Mouse (Mus musculus): Measurements from ENCODE around the gene Ifrd1. TPM values are rescaled to one million over a fixed set of nuclear protein-coding genes. Genes with fewer than 3 reads are reported as not detected.

The Ifrd1 gene
- polyA plus RNA-seq, 1 experiment from 2014 or later: 118 TPM

DNA sequence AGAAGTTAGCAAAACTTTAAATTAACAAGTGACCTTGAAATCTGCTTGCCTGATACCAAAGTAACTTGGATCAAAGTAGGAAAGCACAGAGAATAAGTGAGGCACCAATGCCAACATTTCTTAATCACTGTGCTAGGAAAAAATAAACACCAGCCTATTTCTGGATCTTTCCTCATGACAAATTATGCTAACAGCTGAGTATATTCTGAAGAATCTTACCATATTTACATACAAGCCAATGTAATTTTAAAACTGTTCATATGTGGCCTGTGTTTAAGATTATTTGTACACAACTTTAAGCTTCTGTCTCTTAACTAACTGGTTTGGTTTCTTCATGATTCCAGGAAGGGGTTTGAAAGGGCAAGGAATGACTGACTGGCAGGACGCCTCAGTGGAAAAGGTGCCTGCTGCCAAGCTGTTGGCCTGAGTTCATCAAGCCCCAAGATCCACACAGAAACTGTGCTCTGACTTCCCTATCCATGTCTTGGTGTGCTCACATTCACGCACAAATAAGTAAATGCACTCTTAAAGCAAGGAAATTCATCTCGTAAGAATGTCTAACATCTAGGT is 28.2 kb downstream of the Ifrd1 start:
- Histone ChIP-seq H3K4me1 (replicated peaks) (peaks cover 9% of the 10 kb centered on the region), H3K9ac (peak overlapping the region; percentile 64; the same call in 1 of the 2 replicates), H3K4me2 (peak overlapping the region; percentile 60), H3K27me3 (replicated peaks) (no peaks in the 10 kb centered on the region), H3K9me3 (replicated peaks) (no peaks in the 10 kb centered on the region), H3K4me3 (peak overlapping the region; percentile 30), H3K36me3 (peaks cover 21% of the 10 kb centered on the region), H3K27ac (ENCODE audit: poor library complexity, severe bottlenecking) (no peak overlapping the region)
- WGBS: 42% methylated on average over 3 of the region's 3 CpGs
- ATAC-seq (ENCODE audit: insufficient number of reproducible peaks, low FRiP score): no peak

DNA sequence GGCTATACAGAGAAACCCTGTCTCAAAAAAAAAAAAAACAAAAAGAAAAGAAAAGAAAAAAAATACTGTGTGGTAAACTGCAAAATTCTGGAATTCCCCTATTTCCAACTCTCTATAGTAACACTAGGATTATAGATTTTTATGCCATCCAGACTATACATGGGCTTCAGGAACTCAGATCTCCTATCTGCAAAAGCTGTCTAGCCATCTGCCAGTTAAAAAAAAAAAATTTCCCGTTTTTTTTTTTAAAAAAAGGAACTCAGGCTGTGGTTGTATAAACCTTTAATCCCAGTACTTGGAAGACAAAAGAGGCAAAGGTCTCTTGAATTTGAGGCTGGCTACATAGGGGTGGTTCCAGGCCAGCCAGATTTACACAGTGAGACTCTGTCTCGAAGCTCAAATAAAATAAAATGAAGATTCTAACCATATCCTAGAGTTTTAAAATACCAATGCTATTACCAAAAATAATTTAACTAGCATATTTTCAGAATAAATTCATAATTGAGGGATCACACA is 29.8 kb downstream of the Ifrd1 start:
- Histone ChIP-seq H3K27me3 (replicated peaks) (no peaks in the 10 kb centered on the region), H3K4me2 (no peak overlapping the region), H3K27ac (ENCODE audit: poor library complexity, severe bottlenecking) (no peak overlapping the region), H3K36me3 (peaks cover 37% of the 10 kb centered on the region), H3K4me1 (replicated peaks) (peaks cover 6% of the 10 kb centered on the region), H3K9ac (no peak overlapping the region), H3K9me3 (replicated peaks) (no peaks in the 10 kb centered on the region), H3K4me3 (no peak overlapping the region)
- no peak for ATAC-seq (ENCODE audit: insufficient number of reproducible peaks, low FRiP score)
- 79% methylated on average over 2 of the region's 2 CpGs for WGBS

DNA sequence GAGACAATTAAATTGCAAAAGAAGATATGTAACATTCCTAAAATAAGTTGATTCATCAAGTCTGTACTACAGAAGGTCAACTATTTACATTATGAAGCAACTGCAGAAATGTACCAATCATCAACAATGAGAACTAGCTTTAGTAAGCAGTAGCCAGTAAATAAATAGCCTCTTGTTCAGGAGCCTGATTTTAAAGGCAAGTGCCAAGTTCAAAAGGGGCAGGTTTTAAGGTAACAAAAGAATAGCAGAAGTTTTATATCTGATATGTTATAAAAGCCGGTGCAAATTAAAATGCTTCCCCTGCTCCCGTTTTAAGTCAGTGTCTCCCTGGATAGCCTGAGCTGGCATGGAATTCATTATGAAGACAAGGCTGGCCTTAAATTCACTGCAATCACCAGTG is 30.5 kb downstream of the Ifrd1 start:
- WGBS: 93% methylated on average over 2 of the region's 2 CpGs

DNA sequence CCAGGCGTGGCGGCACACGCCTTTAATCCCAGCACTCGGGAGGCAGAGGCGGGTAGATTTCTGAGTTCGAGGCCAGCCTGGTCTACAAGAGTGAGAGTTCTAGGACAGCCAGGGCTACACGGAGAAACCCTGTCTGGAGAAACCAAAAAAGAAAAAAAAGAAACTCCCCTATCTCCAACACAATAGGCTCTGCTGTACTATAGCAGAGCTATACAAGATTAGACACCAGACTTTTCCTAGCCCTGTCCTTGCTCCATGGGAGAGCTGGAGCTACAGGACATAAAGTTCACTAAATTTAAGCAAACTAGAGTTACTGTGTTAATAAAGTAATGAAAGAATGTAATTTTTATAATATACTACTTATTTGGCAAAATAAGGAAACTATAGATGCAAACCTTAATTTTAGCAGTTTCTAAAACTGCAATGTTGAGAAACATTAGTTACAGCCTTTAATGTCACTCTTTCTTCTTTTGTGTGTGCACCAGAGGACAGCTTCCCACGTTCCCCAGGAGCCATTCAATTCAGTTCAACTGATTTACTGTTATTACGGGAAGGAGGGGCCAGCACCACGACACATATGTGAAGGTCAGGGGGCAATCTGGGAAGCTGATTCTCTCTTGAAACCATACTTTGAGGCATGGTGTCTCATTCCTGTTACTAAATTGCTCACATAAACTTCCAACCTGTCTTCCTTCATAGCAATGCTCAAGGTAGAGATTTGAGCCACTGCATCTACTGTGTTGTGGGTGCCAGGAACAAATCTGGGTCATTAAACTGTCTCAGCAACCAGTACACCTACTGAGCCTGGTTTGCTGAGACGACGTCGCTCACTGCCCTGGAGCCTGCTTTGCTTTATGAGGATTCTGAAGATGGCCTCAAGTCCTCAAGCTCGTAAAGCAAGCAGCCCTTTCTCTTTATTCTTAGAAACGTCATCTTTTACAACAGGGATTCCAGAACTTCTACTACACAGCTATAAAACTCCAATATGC is 33.1 kb downstream of the Ifrd1 start:
- Histone ChIP-seq H3K9ac (no peak overlapping the region), H3K4me1 (replicated peaks) (peaks cover 1% of the 10 kb centered on the region), H3K4me2 (no peak overlapping the region), H3K27me3 (replicated peaks) (no peaks in the 10 kb centered on the region), H3K9me3 (replicated peaks) (no peaks in the 10 kb centered on the region), H3K36me3 (peaks cover 64% of the 10 kb centered on the region), H3K4me3 (no peak overlapping the region), H3K27ac (ENCODE audit: poor library complexity, severe bottlenecking) (no peak overlapping the region)
- 92% methylated on average over 15 of the region's 15 CpGs for WGBS
- no peak for ATAC-seq (ENCODE audit: insufficient number of reproducible peaks, low FRiP score)

More for the DNA sequence above, 30.5 kb downstream of the Ifrd1 start:
- peaks cover 6% of the 10 kb centered on the region for H3K4me1 ChIP-seq (replicated peaks)
- no peak overlapping the region for H3K4me2 ChIP-seq
- no peaks in the 10 kb centered on the region for H3K9me3 ChIP-seq (replicated peaks)
- H3K27ac ChIP-seq (ENCODE audit: poor library complexity, severe bottlenecking): no peak overlapping the region
- no peak overlapping the region for H3K4me3 ChIP-seq
- H3K36me3 ChIP-seq: peaks cover 43% of the 10 kb centered on the region
- no peak overlapping the region for H3K9ac ChIP-seq
- ATAC-seq (ENCODE audit: insufficient number of reproducible peaks, low FRiP score): no peak
- no peaks in the 10 kb centered on the region for H3K27me3 ChIP-seq (replicated peaks)

DNA sequence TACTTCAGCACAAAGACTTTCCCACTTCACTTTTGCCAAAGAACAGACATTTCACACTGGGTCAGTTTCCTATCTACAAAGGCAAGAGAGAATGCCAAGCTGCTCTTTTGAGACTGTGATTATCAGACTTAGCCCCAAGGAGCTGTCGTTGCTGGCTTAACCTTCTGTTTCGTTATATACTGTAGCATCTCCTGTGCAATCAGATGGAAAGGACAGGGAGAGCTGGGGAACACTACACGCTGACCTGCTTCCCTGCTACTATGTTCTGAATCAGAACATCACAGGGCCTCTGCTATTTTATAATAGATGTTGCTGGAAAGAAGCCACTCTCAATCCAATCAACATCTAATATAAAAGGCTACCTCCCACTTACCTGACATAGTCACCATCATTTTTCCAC is 39.3 kb downstream of the Ifrd1 start:
- Histone ChIP-seq H3K36me3 (peaks cover 74% of the 10 kb centered on the region), H3K4me1 (replicated peaks) (no peaks in the 10 kb centered on the region), H3K4me3 (no peak overlapping the region), H3K27me3 (replicated peaks) (no peaks in the 10 kb centered on the region), H3K9ac (no peak overlapping the region), H3K4me2 (no peak overlapping the region), H3K9me3 (replicated peaks) (no peaks in the 10 kb centered on the region), H3K27ac (ENCODE audit: poor library complexity, severe bottlenecking) (no peak overlapping the region)
- WGBS: 81% methylated on average over 3 of the region's 3 CpGs
- no peak for ATAC-seq (ENCODE audit: insufficient number of reproducible peaks, low FRiP score)

DNA sequence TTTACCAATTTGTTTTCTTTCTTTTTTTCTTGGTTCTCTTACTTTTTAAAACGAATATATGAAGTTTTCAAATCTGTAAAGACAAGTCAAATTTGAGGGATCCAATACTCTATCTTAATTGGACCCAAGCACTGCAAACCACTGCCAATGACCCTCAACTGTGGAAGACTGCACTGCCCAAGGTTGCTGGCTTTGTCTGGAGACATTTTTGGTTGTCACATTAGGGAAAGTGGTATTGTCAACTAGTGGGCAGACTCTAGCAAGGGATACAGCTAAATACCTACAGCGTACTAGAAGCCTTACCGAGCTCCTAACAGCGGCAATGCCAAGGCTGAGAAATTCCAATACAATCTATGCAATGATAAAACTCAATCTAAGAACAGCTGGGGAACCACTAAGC is 40.4 kb downstream of the Ifrd1 start:
- Histone ChIP-seq H3K4me2 (no peak overlapping the region), H3K36me3 (peaks cover 70% of the 10 kb centered on the region), H3K4me3 (no peak overlapping the region), H3K9me3 (replicated peaks) (no peaks in the 10 kb centered on the region), H3K4me1 (replicated peaks) (no peaks in the 10 kb centered on the region), H3K27ac (ENCODE audit: poor library complexity, severe bottlenecking) (no peak overlapping the region), H3K27me3 (replicated peaks) (no peaks in the 10 kb centered on the region), H3K9ac (no peak overlapping the region)
- 87% methylated on average over 4 of the region's 4 CpGs for WGBS
- no peak for ATAC-seq (ENCODE audit: insufficient number of reproducible peaks, low FRiP score)

DNA sequence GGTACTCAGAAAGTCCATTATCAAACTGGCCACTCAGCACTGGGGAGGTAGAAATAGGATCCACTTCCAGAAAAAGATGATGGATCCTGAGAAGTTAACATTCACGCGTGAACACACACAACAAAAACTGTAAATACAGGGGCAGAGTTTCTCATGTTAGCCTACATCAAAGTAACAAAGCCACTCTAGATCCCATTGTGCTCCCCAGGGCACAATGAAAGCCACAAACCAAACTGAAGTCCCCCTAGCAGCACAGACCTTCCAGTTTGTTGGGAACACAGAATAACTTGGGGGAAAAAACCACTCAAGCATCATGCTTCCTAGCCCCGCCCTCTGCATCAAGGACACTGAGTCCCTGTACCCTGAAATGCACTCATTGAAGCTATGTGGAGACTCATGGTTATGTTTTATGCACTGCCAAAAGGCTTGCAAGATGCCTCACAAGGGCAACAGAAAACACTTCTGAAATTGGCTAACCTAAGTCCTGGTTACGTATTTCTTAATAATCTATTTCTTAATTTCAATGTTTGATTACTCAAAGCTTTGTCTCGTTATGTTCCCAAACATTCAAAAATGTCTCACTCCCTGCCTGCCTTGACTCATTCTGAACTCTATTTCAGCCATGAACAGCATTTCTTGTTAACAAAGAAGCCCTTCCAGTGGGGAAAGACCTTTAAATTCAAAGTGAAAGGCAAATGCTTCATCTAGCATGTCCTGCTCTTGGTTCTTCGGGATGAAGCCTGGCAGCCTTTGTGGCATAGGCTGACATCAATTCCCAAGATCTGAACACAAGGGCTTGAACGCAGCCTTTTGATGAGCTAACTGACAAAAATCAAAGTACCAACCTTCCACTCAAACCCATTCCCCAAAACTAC is 45.9 kb downstream of the Ifrd1 start:
- no peak for ATAC-seq (ENCODE audit: insufficient number of reproducible peaks, low FRiP score)
- H3K9ac ChIP-seq: no peak overlapping the region
- H3K4me3 ChIP-seq: no peak overlapping the region
- no peak overlapping the region for H3K4me2 ChIP-seq
- no peaks in the 10 kb centered on the region for H3K9me3 ChIP-seq (replicated peaks)
- no peaks in the 10 kb centered on the region for H3K27me3 ChIP-seq (replicated peaks)
- 92% methylated on average over 7 of the region's 7 CpGs for WGBS
- no peak overlapping the region for H3K27ac ChIP-seq (ENCODE audit: poor library complexity, severe bottlenecking)
- peaks cover 56% of the 10 kb centered on the region for H3K36me3 ChIP-seq
- no peaks in the 10 kb centered on the region; the same call in 1 of the 2 replicates for H3K4me1 ChIP-seq (replicated peaks)

DNA sequence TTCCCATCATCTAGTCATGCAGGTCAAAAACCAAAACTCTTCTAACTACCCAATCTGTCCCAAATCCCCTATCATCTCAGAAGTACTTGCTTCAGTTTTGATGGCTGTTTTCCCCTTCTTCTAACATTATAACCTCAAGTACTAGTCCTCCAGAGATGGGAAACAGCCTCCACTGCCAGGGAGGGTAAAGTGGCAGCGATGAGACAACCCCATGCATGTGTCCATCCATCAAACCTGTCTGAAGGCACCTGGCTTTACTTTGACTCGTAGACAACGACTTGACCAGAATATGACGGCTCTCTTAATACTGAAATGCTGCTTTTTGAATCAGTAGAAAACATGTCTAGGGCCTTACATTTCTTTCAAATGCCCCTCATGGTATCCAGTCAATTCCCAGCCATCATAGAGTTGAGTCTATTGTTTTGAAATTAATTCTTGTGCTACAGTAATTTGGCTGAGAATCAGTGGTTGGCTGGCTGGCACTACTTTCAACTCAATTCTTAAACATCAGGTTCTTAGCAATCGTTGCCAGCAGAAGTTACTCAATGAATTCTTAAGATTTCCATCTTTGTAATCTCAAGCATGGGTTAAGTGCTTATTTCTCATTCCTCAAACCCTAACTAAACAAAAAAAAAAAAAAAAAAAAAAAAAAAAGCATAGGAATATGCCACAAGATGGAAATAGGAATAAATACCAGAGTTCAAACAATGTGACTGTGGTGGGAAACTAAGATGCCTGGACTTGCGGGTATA is 47.6 kb downstream of the Ifrd1 start:
- Histone ChIP-seq H3K4me2 (no peak overlapping the region), H3K36me3 (peaks cover 39% of the 10 kb centered on the region)
- 86% methylated on average over 6 of the region's 6 CpGs for WGBS

DNA sequence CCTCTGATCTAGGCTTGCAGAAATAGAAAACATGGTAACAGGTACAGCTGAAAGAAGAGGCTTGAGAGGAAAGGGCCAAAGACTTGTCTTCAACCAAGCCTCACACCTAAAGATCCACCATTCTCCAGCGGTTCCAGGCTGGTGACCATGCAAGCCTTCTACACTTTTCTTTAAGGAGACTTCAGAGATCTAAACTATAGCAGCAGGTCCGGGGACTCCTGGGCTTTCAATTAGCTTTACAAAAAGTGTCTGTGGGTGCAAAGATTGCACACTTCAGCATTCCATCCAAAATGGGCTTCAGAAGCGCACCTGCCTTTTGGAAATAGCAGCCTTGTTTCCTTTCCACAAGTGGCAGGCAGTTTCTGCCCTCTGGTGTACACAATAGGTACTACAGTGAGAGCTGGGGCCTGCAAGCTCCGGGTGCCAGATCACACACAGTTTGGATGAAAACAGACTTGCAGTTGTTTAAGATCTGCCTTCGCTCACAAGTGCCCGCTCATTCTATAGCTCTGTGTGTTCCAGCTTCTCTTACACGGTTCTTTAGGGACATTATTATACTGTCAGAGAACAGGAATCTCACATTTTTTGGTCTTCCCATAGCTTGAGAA is 48.4 kb downstream of the Ifrd1 start:
- H3K9ac ChIP-seq: peak overlapping the region; percentile 61; the same call in 1 of the 2 replicates
- H3K4me3 ChIP-seq: peak overlapping the region; percentile 46
- 40% methylated on average over 7 of the region's 7 CpGs for WGBS

More for the DNA sequence above, 47.6 kb downstream of the Ifrd1 start:
- no peak overlapping the region for H3K4me3 ChIP-seq
- ATAC-seq (ENCODE audit: insufficient number of reproducible peaks, low FRiP score): no peak
- H3K9ac ChIP-seq: no peak overlapping the region
- H3K4me1 ChIP-seq (replicated peaks): peaks cover 5% of the 10 kb centered on the region; the same call in 1 of the 2 replicates
- H3K27ac ChIP-seq (ENCODE audit: poor library complexity, severe bottlenecking): no peak overlapping the region
- no peaks in the 10 kb centered on the region for H3K9me3 ChIP-seq (replicated peaks)
- no peaks in the 10 kb centered on the region for H3K27me3 ChIP-seq (replicated peaks)

DNA sequence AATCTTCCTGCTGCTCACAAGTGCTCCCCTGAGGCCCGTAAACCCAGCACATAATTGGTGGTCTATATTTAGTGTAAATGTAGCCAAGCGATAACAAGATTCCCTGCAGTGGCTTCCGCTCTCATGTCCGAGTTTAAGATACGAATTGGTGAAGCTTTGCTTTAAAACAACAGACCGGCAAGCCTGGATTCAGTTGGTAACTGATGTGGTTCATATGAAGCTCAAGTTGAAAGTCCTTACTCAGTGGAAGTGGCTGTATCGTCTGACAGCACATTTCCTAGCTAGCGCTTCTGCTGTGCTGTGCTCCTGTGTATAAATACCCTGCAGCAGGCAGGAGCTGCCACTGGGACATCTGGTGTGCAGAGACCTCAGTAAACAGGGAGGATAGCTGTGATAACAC is 49.0 kb downstream of the Ifrd1 start, which contains the start of gene Lsmem1:
Gene Lsmem1, minus strand, starts transcription at position 189 of the 400 bp plus-strand sequence.
- peak within 1 kb of the TSS; percentile 68 for H3K4me2 ChIP-seq
- WGBS: 42% methylated on average over 8 of the region's 8 CpGs
- H3K9me3 ChIP-seq (replicated peaks): no peaks in the 10 kb centered on the region
- peak within 1 kb of the TSS; percentile 46 for H3K4me3 ChIP-seq
- peaks cover 5% of the 10 kb centered on the region; the same call in 1 of the 2 replicates for H3K4me1 ChIP-seq (replicated peaks)
- no peaks in the 10 kb centered on the region for H3K27me3 ChIP-seq (replicated peaks)
- peaks cover 27% of the 10 kb centered on the region for H3K36me3 ChIP-seq
- peak within 1 kb of the TSS; percentile 68; the same call in 1 of the 2 replicates for H3K9ac ChIP-seq
- peak within 1 kb of the TSS; percentile 98 for H3K27ac ChIP-seq (ENCODE audit: poor library complexity, severe bottlenecking)
- 0 out of 2 replicates have a peak, but pooled peaks have one; percentile 45 for ATAC-seq (ENCODE audit: insufficient number of reproducible peaks, low FRiP score)

More for the DNA sequence above, 48.4 kb downstream of the Ifrd1 start:
- Histone ChIP-seq H3K27ac (ENCODE audit: poor library complexity, severe bottlenecking) (peak overlapping the region; percentile 98), H3K27me3 (replicated peaks) (no peaks in the 10 kb centered on the region), H3K4me1 (replicated peaks) (peaks cover 5% of the 10 kb centered on the region; the same call in 1 of the 2 replicates), H3K4me2 (peak overlapping the region; percentile 68), H3K36me3 (peaks cover 33% of the 10 kb centered on the region), H3K9me3 (replicated peaks) (no peaks in the 10 kb centered on the region)
- 0 out of 2 replicates have a peak, but pooled peaks have one; percentile 48 for ATAC-seq (ENCODE audit: insufficient number of reproducible peaks, low FRiP score)

All from heart, embryonic 12.5 days (tissue).